5 mouse cellular contexts compared by ENCODE assay signal in the genomic region with DNA sequence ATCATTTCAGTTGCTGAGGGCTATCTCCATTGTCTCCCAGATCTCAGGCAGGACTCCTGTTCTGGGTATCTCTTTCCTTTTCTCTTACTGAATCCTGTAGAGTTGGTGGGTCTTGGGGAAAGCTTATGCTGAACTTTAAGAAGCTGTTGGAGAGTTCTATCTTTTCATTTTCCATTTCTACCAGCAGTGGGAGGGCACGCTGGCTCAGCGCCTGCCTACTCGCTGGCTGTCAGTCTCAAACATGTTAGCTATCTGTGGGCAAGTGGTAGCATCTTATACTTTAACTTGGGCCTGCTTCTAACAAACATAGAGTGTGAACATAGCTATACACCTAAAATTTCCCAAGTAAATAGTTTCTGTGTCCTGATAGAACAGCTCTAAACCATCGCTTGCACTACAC.
"Had no signal": no experiment of that assay in that cellular context is flagged by ENCODE, and none has a peak within 500 bp of the region (broad histone marks: within the 10 kb centered on the region; RNA-seq: fewer than 3 reads in every experiment).

No protein-coding gene starts in this region.

- DNase-seq: kidney, adult 8-10 months; kidney, postnatal 25 days; layer of hippocampus, adult 9-11 months; lung, adult 18-20 months; thymus, postnatal 4 days had no signal
